Mouse (Mus musculus): ENCODE data around the gene Sec31a.
A peak's percentile ranks its signal among the peaks of the same experiment; 100 is the strongest.

The Sec31a gene

DNA sequence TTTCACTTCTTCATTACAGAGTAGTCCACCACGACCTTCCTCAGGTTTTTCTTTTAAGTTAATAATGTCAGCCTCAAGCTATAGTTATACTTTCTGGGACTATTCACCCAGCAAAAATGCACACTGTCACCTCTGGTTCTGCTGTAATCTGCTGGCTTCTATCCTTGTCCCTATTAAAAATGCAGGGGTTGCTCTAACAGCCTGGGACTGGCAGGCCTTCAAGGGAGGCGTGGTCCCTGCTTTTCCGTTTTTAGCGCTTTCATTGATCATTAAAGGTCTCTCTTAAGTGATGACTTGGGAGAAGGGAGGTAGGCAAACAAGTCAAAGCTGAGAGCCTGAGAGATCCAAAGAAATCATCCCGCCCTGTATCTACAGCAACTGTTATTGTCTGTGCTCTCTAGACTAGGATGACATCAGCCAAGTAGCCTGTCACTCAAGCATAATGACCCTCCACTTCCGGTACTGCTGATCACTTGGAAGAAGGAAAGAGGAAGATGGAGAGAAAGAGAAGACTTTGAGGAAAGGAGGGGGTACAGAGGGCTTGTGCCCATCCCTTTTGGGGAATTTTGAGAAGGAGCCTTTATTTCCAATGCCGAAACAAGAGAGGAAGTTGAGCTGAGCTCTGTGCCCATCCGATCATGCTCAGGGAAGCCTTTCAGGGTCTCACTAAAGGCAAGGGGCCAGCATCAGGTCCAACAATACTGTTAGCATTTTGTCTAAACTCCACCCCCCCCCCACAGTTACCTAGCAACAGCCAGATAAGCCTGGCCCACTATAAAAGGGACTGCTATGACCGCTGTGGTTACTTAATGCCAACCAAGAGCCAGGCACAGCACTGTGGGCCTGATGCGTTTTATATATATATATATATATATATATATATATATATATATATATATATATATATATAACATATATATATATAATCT is 66.5 kb downstream of the Sec31a start:
- DNase-seq (ENCODE audit: low read depth, low spot score): no peak

DNA sequence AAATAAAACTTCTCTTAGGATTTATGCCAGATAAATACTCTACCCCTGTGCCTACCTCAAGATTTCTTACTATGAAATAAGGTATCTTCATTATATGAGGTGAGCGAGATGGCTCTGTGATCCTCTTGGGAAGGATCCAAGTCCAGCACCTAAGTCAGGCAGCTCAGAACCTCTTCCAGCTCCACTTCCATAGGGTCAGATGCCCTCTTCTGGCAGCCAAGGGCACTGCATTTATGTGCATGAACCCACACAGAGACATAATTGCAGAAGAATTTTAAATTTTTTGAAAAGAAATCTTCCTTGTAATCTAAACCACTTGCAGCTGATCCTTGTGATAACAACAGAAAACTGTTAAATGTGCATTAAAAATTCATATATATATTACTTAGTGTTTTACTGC is 70.9 kb downstream of the Sec31a start:
- no peak for DNase-seq (ENCODE audit: low read depth, low spot score)

DNA sequence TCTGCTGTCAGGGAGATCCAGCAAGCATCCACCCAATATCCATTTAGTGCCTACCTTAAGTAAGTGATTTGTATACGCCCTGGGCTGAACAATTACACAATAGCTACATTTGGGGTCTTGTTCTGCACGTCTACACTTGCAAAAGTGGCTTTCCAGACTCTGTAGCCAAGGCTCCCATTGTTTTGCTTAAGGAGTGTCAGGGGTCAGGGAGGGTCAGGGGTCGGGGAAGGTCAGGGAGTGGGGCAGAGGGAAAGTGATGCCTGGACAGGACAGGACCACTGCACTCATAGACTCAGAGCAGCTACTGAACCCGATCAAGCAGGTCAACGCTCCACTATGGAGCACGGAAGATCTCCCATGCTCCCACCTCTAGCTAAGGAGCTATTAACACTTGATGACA is 72.9 kb downstream of the Sec31a start:
- no peak for DNase-seq (ENCODE audit: low read depth, low spot score)

DNA sequence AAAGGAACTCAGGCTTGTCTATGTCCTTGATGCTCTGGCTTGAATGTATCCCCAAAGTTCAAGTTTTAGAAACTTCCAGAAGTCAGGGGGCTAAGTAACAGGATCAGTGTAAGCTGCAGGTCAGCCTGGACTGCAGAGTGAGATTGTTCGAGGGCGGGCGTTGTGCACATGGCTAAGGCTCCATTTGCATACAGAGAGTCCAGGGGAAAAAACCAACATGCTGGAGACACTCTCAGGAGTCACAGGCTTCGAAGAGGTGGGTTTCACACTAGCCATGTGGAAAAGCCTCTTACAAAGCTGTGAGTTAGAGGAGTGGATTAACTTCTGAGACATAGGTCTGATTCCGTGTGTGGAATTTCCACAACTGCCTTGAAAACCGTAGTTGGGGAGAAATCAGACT is 73.6 kb downstream of the Sec31a start:
- no peak for DNase-seq (ENCODE audit: low read depth, low spot score)

DNA sequence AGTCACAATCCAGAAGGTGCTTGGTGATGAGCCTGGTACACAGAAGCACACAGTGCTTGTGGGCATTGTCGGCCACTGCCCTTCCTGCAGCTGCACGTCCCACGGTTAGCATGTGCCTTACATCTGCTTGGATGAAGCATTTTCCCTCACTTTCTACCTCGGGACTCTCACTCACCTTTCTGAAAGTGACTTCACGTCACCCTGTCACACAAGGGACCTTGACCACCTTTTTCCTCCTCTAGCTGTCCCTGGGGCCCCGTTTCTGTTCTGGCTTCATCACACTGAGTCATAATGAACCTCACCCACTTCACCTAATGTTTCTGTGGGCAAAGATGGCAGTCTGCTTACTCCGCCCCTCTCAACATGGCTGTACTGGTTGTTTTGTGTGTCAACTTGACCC is 75.0 kb downstream of the Sec31a start:
- no peak for DNase-seq (ENCODE audit: low read depth, low spot score)

DNA sequence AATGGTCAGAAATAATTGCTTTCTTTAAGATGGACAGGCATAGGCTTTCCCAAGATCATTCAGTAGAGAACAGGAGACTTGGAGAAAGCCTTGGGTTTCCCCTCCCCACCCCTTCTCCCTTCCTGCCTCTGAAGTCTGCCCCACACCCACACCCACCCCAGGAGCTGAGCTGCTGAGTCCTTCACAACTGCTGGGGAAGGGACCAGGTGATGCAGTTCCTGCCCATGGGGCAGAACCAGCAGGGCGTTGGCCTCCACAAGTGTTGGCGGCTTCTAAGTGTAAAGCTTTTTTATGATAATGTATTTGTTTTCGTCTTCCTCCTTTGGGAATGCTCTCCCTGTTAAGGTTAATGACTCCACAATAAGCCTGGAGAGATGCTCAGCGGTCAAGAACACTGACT is 78.2 kb downstream of the Sec31a start:
- no peak for DNase-seq (ENCODE audit: low read depth, low spot score)

DNA sequence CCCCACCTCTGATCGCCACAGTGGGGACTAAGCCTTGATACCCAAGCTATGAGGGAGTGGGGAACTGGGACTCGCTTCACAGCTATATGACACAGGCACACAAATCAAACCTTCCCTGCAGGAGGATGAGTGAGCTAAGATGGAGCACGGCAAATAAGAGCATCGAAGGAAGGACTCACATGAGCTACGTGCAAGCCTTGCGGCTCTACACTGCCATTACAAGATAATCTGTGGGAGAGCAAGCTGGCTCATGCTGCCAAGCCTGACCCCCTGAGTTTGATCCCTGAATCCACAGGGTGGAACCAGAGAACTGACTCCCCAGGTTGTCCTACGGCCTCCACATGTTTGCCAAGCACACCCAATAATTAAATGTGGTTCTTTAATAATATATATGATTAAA is 79.2 kb downstream of the Sec31a start:
- DNase-seq (ENCODE audit: low read depth, low spot score): no peak

DNA sequence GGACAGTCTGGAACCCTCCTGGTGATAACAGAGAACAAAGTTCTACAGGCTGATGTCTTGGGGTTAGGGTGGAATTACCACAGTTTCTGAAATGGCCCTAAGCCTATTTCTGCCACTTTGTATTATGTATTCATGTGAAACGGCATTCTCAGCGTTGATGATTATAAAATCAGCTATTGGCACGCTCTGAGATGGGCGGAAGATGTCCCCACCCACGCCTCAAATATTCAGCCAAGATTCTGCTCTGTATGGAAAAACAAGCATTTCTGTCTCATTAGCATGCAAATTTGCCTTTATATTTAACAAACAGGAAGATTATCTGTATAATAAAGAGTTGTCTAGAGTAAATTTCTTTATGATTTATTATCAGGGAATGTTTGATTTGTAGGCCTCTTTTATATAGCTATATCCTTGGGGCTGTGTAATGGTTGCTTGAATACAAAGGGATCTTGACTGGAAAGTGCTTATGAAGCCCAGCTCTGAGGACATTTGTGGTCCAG is 80.4 kb downstream of the Sec31a start:
- no peak for DNase-seq (ENCODE audit: low read depth, low spot score)

DNA sequence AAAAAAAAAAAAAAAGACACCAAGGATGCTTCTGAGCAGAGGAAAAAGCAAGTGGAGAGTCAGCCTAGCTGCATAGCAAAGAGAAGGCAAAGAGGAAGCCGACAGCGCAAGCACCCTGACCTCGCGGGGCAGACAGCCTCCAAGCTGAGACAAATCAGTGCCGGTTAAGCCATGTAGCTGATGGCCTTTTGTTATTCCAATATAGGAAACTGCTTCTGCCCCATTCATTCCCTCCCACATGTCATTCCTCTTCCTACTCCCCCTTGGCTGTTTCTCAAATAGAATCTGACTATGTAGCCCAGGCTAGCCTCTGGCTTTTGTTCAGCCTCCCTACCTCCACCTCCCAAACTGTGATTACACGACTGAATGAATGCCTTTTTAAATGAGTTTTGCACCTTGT is 81.3 kb downstream of the Sec31a start:
- DNase-seq (ENCODE audit: low read depth, low spot score): no peak

DNA sequence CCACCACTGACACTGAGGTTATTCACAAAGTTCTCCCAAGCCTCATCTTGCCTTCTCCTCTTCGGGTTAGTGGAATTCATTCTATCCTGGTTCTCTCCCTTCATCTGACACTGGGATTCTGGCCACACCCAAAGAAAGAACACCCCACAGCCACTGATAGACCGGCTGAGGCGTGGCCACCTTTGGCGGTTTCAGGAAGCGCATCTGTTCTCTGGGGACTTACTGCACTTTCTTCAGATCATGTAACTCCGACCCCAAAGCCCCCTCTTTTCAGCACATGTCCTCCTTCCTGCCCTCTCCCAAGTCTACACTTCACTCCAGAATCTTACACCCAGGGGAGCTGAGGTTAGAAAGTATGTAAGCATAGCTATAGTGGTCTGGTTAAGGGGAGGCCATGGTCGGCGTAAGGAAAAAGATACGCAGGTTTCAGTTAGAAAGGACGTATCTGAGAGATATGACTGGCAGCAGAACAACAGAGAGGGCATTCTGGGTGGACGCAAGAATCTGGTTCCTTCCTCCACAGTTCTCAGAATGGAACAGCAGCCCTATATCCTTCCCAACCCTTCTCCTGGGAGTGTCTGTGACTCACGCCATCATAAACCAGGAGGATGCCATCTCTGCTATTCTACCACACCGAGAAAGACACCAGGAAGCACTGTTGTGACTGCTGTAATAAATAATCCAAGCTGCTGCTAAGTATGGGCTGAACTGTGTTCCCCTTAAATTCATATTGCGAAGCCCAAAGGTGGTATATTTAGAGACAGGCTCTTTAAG is 82.2 kb downstream of the Sec31a start:
- no peak for DNase-seq (ENCODE audit: low read depth, low spot score)

DNA sequence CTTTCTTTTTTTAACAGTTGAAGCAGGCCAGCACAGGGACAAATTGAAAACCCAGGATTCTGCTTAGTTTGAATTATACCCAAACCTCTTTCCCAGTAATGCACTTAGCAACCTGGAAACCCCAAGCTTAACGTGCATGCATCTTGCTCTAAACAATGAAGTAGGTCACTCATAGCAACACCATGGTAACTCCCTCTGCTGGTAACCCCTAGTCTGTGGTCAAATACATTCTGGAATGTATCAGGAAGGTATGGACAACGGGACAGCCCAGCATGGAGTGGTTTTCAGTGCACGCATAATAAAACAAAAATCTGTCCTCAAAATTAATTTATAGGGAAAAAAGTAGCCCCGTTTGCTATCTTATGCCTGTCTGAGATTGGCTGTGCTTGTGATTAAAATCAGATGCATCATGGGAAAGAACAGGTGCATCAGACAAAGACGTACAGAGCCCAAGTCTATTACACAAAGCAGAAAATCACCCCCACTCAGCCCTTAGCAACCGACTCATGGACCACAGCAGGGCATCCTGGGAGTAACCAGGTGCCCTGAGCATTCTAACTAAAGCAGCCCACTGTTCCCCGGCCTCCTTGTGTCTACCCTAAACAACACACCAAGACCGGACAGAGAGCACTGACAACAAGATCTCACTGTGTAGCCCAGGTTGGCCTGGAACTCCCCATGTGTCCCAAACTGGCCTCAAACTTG is 83.6 kb downstream of the Sec31a start:
- no peak for DNase-seq (ENCODE audit: low read depth, low spot score)

DNA sequence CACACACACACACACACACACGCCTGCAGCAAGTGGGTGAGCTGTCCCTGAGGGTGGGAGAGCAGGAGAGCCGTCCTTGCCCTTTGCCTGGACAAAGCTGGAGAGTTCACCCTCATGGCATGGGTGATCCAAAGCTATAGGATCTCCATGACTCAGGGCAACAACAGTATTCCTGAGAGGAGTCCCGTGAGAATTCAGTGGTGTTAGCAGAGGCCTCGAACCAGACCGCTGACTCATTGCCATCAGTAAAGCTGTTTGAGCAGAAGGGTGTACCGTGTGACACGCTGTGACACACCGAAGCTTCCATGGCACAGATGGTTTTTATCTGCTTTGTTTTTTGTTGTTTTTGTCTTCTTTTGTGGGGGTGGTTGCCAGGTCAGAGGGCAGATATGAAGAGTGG is 84.4 kb downstream of the Sec31a start:
- DNase-seq (ENCODE audit: low read depth, low spot score): no peak

DNA sequence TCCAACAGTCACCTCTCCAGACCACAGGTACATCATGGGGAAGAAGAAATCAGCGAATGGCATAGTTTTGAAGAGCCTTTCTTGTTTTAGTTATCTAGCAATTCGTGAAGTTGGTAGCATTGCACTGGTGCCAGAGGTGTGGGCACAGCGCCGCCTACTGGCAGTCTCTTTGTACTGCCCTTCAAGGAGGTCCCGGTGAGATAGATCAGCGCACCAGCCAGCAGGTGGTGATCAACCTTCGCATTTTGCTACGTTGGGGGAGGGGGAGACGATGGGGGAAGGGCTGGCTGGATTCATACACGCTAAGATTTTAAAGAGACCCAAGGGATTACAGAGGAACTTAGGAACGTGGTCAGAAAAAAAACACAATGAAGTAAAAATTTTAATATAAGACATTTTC is 94.0 kb downstream of the Sec31a start:
- DNase-seq (ENCODE audit: low read depth, low spot score): peak; percentile 71

DNA sequence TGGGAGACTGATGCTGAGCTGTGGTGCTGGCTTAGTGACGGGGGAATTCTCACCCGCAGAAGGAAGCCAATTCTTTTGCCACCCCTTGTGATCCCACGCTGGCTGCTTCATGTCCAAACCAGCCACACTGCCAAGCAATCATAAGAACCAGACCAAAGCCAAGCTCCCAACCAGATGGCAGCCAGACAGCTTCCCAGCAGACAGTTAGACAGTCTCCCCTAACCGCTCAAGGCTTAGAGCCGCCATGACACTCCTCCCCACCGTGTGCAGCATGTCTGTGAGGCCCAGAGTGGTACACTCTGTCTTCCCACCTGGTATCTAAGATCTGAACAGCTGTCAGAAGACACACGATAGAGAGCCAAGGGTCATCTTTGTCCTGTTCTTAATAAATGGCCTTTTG is 98.2 kb downstream of the Sec31a start:
- no peak for DNase-seq (ENCODE audit: low read depth, low spot score)

DNA sequence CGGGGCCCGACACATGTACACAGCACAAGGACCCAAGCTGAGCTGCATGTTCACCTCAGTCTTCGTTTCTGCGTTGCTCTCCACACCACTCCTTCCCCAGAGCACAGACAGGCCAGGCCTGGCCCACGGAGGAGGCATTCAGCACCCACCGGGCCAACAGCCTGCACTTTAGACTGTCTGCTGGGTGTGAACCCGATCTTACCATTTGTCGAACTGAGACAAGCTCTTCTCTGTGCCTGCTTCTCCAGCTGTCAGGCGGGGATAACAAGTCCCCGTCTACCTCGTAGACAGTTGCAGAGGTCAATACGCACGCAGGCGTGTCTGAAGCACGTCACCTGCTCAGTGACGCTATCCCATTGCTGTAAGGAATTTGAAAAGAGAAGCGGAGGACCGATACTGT is 99.0 kb downstream of the Sec31a start:
- no peak for DNase-seq (ENCODE audit: low read depth, low spot score)

DNA sequence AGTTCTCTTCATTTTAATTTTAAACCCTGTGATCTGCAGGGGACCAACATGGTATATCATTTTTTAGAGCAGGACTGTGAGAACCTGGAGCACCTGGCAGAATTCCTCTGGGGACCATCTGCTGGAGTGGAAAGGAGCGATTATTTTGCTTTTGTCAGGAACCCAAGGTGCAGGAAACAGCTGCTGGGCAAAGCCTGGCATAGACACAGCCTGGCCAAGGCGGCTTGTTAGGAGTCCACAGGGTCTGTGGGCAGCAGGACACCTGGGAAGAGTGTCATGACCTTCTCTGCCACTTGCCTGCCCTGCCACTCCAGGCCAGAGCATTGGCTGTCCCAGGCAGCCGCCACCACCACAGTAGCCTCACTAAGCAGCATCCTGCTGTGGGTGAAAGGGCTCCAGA is 100.4 kb downstream of the Sec31a start:
- DNase-seq (ENCODE audit: low read depth, low spot score): no peak

DNA sequence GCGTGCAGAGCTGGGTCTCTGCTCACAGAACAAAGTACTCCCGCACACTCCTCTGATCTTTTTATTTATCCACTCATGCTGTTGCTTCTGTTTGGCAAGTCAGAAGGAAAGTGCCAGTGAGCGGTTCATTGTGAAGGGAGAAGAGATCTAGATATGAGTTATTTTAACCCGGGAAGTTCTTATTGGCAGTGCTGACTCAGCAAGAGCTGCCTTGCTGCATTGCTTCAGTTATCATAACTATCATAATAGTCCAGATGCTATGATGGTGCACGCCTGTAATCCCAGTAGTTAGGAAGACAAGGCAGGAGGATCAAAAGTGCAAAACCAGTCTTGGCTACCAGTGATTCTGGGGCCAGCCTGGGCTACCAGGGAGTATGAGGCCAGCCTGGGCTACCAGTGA is 103.6 kb downstream of the Sec31a start:
- no peak for DNase-seq (ENCODE audit: low read depth, low spot score)

Measured in CD4-positive helper T cell, adult 2 months (primary cell).